Mouse (Mus musculus): ENCODE data around the gene Ptms. TPM values are rescaled to one million over a fixed set of nuclear protein-coding genes. Genes with fewer than 3 reads are reported as not detected.

Ptms gene
- polyA plus RNA-seq, 2 experiments = 29.7 to 109 TPM

GRCm38 (mm10) chr6:124890997-124891396 is 28.9 kb downstream of the Ptms start:
- no peak for DNase-seq (ENCODE audit: low read depth in 3 of 3, low spot score in 3 of 3)
- H3K9me3 ChIP-seq (ENCODE audit: control insufficient read depth, low read length) = no peaks in the 10 kb centered on the region
- H3K27ac ChIP-seq = no peak overlapping the region
- no peak for ATAC-seq (ENCODE audit: insufficient read depth)
- H3K4me2 ChIP-seq (ENCODE audit: low read depth) = no peak overlapping the region
- WGBS (ENCODE audit: insufficient replicate concordance) = 46% methylated on average over 6 of the region's 6 CpGs
- no peaks in the 10 kb centered on the region for H3K27me3 ChIP-seq (ENCODE audit: control insufficient read depth, insufficient read depth, low read length)
- no peak overlapping the region for H3K9ac ChIP-seq (replicated peaks)
- no peaks in the 10 kb centered on the region for H3K4me1 ChIP-seq (replicated peaks; ENCODE audit: control insufficient read depth in 2 of 2, insufficient read depth in 2 of 2, low read length in 1 of 2)
- H3K4me3 ChIP-seq (ENCODE audit: insufficient read depth in 1 of 2, low read depth in 2 of 2, low read length in 2 of 2) = no peak overlapping the region
- TF ChIP-seq CTCF (IDR thresholded peaks at IDR 0.05; ENCODE audit: low read depth) (no peak), EP300 (IDR thresholded peaks at IDR 0.05; ENCODE audit: low read depth) (no peak)
- H3K36me3 ChIP-seq (replicated peaks; ENCODE audit: control insufficient read depth, insufficient read depth, low read depth) = no peaks in the 10 kb centered on the region

GRCm38 (mm10) chr6:124888555-124889125 is 31.3 kb downstream of the Ptms start:
- ATAC-seq (ENCODE audit: insufficient read depth) (no peak), DNase-seq (ENCODE audit: low read depth in 3 of 3, low spot score in 3 of 3) (no peak)
- Histone ChIP-seq H3K9ac (replicated peaks) (no peak overlapping the region), H3K9me3 (ENCODE audit: control insufficient read depth, low read length) (no peaks in the 10 kb centered on the region), H3K4me2 (ENCODE audit: low read depth) (no peak overlapping the region), H3K4me1 (replicated peaks; ENCODE audit: control insufficient read depth in 2 of 2, insufficient read depth in 2 of 2, low read length in 1 of 2) (no peaks in the 10 kb centered on the region), H3K36me3 (replicated peaks; ENCODE audit: control insufficient read depth, insufficient read depth, low read depth) (no peaks in the 10 kb centered on the region), H3K27ac (no peak overlapping the region), H3K27me3 (ENCODE audit: control insufficient read depth, insufficient read depth, low read length) (no peaks in the 10 kb centered on the region), H3K4me3 (ENCODE audit: insufficient read depth in 1 of 2, low read depth in 2 of 2, low read length in 2 of 2) (no peak overlapping the region)
- TF ChIP-seq CTCF (IDR thresholded peaks at IDR 0.05; ENCODE audit: low read depth) (no peak), EP300 (IDR thresholded peaks at IDR 0.05; ENCODE audit: low read depth) (no peak)
- WGBS (ENCODE audit: insufficient replicate concordance) = 71% methylated on average over 6 of the region's 6 CpGs

- 53% methylated on average over 9 of the region's 9 CpGs for WGBS (ENCODE audit: insufficient replicate concordance)
Observed at GRCm38 (mm10) chr6:124887986-124888385, 31.9 kb downstream of the Ptms start, which contains the start of gene Cd4. TSS of gene Cd4 (minus strand) at chr6:124888221.

GRCm38 (mm10) chr6:124885956-124886381 is 33.9 kb downstream of the Ptms start:
- ATAC-seq (ENCODE audit: insufficient read depth) (no peak), DNase-seq (ENCODE audit: low read depth in 3 of 3, low spot score in 3 of 3) (no peak)
- Histone ChIP-seq H3K4me2 (ENCODE audit: low read depth) (no peak overlapping the region), H3K9me3 (ENCODE audit: control insufficient read depth, low read length) (no peaks in the 10 kb centered on the region), H3K27me3 (ENCODE audit: control insufficient read depth, insufficient read depth, low read length) (no peaks in the 10 kb centered on the region), H3K36me3 (replicated peaks; ENCODE audit: control insufficient read depth, insufficient read depth, low read depth) (no peaks in the 10 kb centered on the region), H3K9ac (replicated peaks) (no peak overlapping the region), H3K4me1 (replicated peaks; ENCODE audit: control insufficient read depth in 2 of 2, insufficient read depth in 2 of 2, low read length in 1 of 2) (no peaks in the 10 kb centered on the region), H3K4me3 (ENCODE audit: insufficient read depth in 1 of 2, low read depth in 2 of 2, low read length in 2 of 2) (no peak overlapping the region), H3K27ac (no peak overlapping the region)
- WGBS (ENCODE audit: insufficient replicate concordance) = 70% methylated on average over 8 of the region's 8 CpGs
- TF ChIP-seq EP300 (IDR thresholded peaks at IDR 0.05; ENCODE audit: low read depth) = no peak
- no peak for TF ChIP-seq CTCF (IDR thresholded peaks at IDR 0.05; ENCODE audit: low read depth)

More at GRCm38 (mm10) chr6:124887986-124888385, 31.9 kb downstream of the Ptms start, which contains the start of gene Cd4:
- ATAC-seq (ENCODE audit: insufficient read depth) (no peak), DNase-seq (ENCODE audit: low read depth in 3 of 3, low spot score in 3 of 3) (no peak)
- H3K4me3 ChIP-seq (ENCODE audit: insufficient read depth in 1 of 2, low read depth in 2 of 2, low read length in 2 of 2) = no peak within 1 kb of the TSS
- H3K4me1 ChIP-seq (replicated peaks; ENCODE audit: control insufficient read depth in 2 of 2, insufficient read depth in 2 of 2, low read length in 1 of 2) = no peaks in the 10 kb centered on the region
- no peaks in the 10 kb centered on the region for H3K36me3 ChIP-seq (replicated peaks; ENCODE audit: control insufficient read depth, insufficient read depth, low read depth)
- H3K9ac ChIP-seq (replicated peaks) = no peak within 1 kb of the TSS
- no peak within 1 kb of the TSS for H3K4me2 ChIP-seq (ENCODE audit: low read depth)
- no peaks in the 10 kb centered on the region for H3K27me3 ChIP-seq (ENCODE audit: control insufficient read depth, insufficient read depth, low read length)
- no peak within 1 kb of the TSS for H3K27ac ChIP-seq
- H3K9me3 ChIP-seq (ENCODE audit: control insufficient read depth, low read length) = no peaks in the 10 kb centered on the region
- TF ChIP-seq CTCF (IDR thresholded peaks at IDR 0.05; ENCODE audit: low read depth) (no peak), EP300 (IDR thresholded peaks at IDR 0.05; ENCODE audit: low read depth) (no peak)

GRCm38 (mm10) chr6:124884714-124885500 is 35.0 kb downstream of the Ptms start:
- Histone ChIP-seq H3K27ac (no peak overlapping the region), H3K4me2 (ENCODE audit: low read depth) (no peak overlapping the region), H3K9ac (replicated peaks) (no peak overlapping the region), H3K4me1 (replicated peaks; ENCODE audit: control insufficient read depth in 2 of 2, insufficient read depth in 2 of 2, low read length in 1 of 2) (no peaks in the 10 kb centered on the region), H3K4me3 (ENCODE audit: insufficient read depth in 1 of 2, low read depth in 2 of 2, low read length in 2 of 2) (no peak overlapping the region), H3K9me3 (ENCODE audit: control insufficient read depth, low read length) (no peaks in the 10 kb centered on the region), H3K27me3 (ENCODE audit: control insufficient read depth, insufficient read depth, low read length) (no peaks in the 10 kb centered on the region), H3K36me3 (replicated peaks; ENCODE audit: control insufficient read depth, insufficient read depth, low read depth) (no peaks in the 10 kb centered on the region)
- TF ChIP-seq CTCF (IDR thresholded peaks at IDR 0.05; ENCODE audit: low read depth) = no peak
- TF ChIP-seq EP300 (IDR thresholded peaks at IDR 0.05; ENCODE audit: low read depth) = no peak
- DNase-seq (ENCODE audit: low read depth in 3 of 3, low spot score in 3 of 3) = no peak
- no peak for ATAC-seq (ENCODE audit: insufficient read depth)
- WGBS (ENCODE audit: insufficient replicate concordance) = 49% methylated on average over 10 of the region's 10 CpGs

All from liver, embryonic 14.5 days (tissue).